Mouse (Mus musculus): ENCODE data around the gene Mkrn3. TPM values are rescaled to one million over a fixed set of nuclear protein-coding genes. Genes with fewer than 3 reads are reported as not detected.

Gene Mkrn3
- polyA plus RNA-seq, 1 experiment from 2014 or later, result 2.7 TPM

DNA sequence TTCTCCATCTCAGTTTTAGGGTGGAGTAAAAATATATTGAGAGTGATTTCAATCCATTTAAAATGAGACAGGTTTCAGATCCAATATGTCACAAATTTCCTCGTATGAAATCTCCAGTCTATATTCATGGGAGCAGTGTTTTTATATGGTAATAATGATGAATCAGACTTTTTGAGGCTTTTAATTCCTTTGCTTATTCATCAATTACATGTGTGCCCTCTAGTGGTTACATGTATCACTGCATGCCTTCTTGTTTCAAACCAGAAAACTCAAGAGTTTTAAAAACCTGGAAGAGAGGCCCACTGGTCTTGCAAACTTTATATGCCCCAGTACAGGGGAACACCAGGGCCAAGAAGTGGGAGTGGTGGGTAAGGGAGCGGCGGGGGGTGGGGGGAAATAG is 13.3 kb upstream of the Mkrn3 start:
- Histone ChIP-seq H3K4me3 (ENCODE audit: low read length) (no peak overlapping the region), H3K27me3 (ENCODE audit: control insufficient read depth, insufficient read depth, low read length) (no peaks in the 10 kb centered on the region), H3K36me3 (ENCODE audit: control insufficient read depth, insufficient read depth) (no peaks in the 10 kb centered on the region), H3K4me2 (ENCODE audit: low read depth, low read length) (no peak overlapping the region), H3K4me1 (ENCODE audit: control insufficient read depth, insufficient read depth, low read length) (no peaks in the 10 kb centered on the region), H3K9ac (ENCODE audit: low read length) (no peak overlapping the region), H3K27ac (ENCODE audit: low read length) (no peak overlapping the region), H3K9me3 (replicated peaks; ENCODE audit: control insufficient read depth, low read length) (no peaks in the 10 kb centered on the region)
- 21% methylated on average over 3 of the region's 3 CpGs for WGBS
- no peak for ATAC-seq (replicated peaks; ENCODE audit: extremely low read depth, insufficient read depth, low FRiP score)

DNA sequence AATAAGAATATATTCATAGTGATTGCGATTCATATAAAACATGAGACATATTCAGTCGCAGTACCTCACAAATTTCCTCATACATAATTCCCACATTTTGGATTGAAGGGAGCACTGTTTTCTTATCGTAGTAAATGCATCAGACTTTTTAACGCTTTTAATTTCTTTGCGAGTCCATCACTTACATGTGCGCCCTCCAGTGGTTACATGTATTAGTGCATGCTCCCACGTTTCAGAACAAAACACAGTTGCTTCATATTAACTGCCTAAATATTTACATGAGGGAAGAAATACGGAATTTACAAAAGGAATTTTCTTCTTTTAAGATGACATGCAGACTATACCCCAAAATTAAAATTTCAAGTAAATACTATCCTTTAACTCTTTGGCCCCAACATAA is 8.4 kb upstream of the Mkrn3 start:
- no peaks in the 10 kb centered on the region for H3K27me3 ChIP-seq (ENCODE audit: control insufficient read depth, insufficient read depth, low read length)

DNA sequence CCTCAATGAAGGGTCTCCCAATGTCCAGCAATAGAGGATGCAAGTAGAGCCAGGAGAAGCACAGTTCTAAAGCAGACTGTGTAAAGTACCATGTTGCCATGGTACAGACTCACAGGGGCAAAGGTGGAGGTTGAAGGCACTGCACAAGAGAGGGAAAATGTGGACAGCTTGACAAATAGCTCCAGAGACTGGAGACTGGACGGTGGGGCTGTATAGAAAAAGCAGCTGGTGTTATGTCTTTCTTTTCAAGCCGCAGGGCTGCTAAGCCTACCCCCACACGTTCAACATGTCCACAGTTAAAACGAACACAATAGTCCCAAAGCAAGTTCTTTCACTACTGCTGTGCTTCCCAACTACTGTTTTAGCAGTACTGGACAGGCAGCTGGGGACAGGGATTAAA is 3.3 kb upstream of the Mkrn3 start:
- Histone ChIP-seq H3K4me2 (ENCODE audit: low read depth, low read length) (no peak overlapping the region), H3K9me3 (replicated peaks; ENCODE audit: control insufficient read depth, low read length) (peaks cover 4% of the 10 kb centered on the region), H3K4me3 (ENCODE audit: low read length) (no peak overlapping the region), H3K27me3 (ENCODE audit: control insufficient read depth, insufficient read depth, low read length) (no peaks in the 10 kb centered on the region), H3K27ac (ENCODE audit: low read length) (no peak overlapping the region), H3K9ac (ENCODE audit: low read length) (no peak overlapping the region), H3K4me1 (ENCODE audit: control insufficient read depth, insufficient read depth, low read length) (no peaks in the 10 kb centered on the region), H3K36me3 (ENCODE audit: control insufficient read depth, insufficient read depth) (no peaks in the 10 kb centered on the region)
- ATAC-seq (replicated peaks; ENCODE audit: extremely low read depth, insufficient read depth, low FRiP score), result no peak
- 42% methylated on average over 4 of the region's 4 CpGs for WGBS

More for the DNA sequence above, 8.4 kb upstream of the Mkrn3 start:
- no peaks in the 10 kb centered on the region for H3K9me3 ChIP-seq (replicated peaks; ENCODE audit: control insufficient read depth, low read length)
- H3K4me1 ChIP-seq (ENCODE audit: control insufficient read depth, insufficient read depth, low read length), result no peaks in the 10 kb centered on the region
- 18% methylated on average over 8 of the region's 8 CpGs for WGBS
- no peak overlapping the region for H3K9ac ChIP-seq (ENCODE audit: low read length)
- no peak overlapping the region for H3K4me2 ChIP-seq (ENCODE audit: low read depth, low read length)
- no peak overlapping the region for H3K27ac ChIP-seq (ENCODE audit: low read length)
- H3K4me3 ChIP-seq (ENCODE audit: low read length), result no peak overlapping the region
- no peaks in the 10 kb centered on the region for H3K36me3 ChIP-seq (ENCODE audit: control insufficient read depth, insufficient read depth)
- no peak for ATAC-seq (replicated peaks; ENCODE audit: extremely low read depth, insufficient read depth, low FRiP score)

DNA sequence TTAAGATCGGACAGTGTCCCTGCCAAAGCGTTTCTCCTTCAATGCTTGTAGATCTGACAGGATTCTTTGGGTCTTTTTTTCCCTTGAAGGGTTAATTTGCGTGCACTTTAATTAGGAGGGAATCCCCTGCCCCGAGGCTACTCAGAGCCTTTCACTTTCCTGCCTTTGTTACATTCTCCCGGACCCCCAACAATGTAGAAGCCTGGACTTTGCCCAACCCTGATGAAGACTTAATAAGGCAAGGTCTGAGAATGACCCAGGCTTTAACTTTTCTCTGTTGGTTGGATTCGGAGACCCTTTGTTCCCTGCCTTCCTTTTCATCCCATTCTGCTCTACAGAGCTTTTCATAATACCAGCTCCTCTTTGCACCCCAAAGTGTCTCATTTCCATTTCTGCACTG is 627 bp upstream of the Mkrn3 start:
- no peak overlapping the region for H3K9ac ChIP-seq (ENCODE audit: low read length)
- H3K36me3 ChIP-seq (ENCODE audit: control insufficient read depth, insufficient read depth), result no peaks in the 10 kb centered on the region
- 65% methylated on average over 6 of the region's 6 CpGs for WGBS
- H3K4me3 ChIP-seq (ENCODE audit: low read length), result no peak overlapping the region
- no peak overlapping the region for H3K4me2 ChIP-seq (ENCODE audit: low read depth, low read length)
- ATAC-seq (replicated peaks; ENCODE audit: extremely low read depth, insufficient read depth, low FRiP score), result no peak
- no peaks in the 10 kb centered on the region for H3K27me3 ChIP-seq (ENCODE audit: control insufficient read depth, insufficient read depth, low read length)
- peaks cover 4% of the 10 kb centered on the region for H3K9me3 ChIP-seq (replicated peaks; ENCODE audit: control insufficient read depth, low read length)
- no peaks in the 10 kb centered on the region for H3K4me1 ChIP-seq (ENCODE audit: control insufficient read depth, insufficient read depth, low read length)
- H3K27ac ChIP-seq (ENCODE audit: low read length), result no peak overlapping the region

DNA sequence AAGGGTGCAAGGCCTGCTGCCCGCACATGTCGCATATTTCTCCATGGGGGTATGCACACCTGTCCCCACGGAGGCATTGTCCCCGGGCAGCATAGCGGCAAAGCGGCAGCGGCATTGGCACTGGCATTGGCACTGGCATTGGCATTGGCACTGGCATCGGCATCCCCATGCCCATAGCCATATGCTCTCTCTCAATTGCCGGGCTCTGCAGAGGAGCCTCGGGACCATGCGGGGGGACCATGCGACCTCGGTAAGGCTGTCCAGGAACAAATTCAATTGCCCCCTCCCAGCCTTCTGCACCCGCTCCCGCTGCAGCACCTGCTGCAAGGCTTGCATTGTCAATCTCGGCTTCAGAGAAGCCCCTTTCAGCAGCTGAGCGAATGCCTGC is 840 bp downstream of the Mkrn3 start:
- Histone ChIP-seq H3K4me3 (ENCODE audit: low read length) (peak overlapping the region; percentile 78), H3K4me2 (ENCODE audit: low read depth, low read length) (peak overlapping the region; percentile 75), H3K9me3 (replicated peaks; ENCODE audit: control insufficient read depth, low read length) (peaks cover 4% of the 10 kb centered on the region), H3K27ac (ENCODE audit: low read length) (no peak overlapping the region), H3K4me1 (ENCODE audit: control insufficient read depth, insufficient read depth, low read length) (no peaks in the 10 kb centered on the region), H3K36me3 (ENCODE audit: control insufficient read depth, insufficient read depth) (no peaks in the 10 kb centered on the region), H3K9ac (ENCODE audit: low read length) (peak overlapping the region; percentile 77), H3K27me3 (ENCODE audit: control insufficient read depth, insufficient read depth, low read length) (no peaks in the 10 kb centered on the region)
- ATAC-seq (replicated peaks; ENCODE audit: extremely low read depth, insufficient read depth, low FRiP score), result no peak
- WGBS, result 64% methylated on average over 17 of the region's 17 CpGs

DNA sequence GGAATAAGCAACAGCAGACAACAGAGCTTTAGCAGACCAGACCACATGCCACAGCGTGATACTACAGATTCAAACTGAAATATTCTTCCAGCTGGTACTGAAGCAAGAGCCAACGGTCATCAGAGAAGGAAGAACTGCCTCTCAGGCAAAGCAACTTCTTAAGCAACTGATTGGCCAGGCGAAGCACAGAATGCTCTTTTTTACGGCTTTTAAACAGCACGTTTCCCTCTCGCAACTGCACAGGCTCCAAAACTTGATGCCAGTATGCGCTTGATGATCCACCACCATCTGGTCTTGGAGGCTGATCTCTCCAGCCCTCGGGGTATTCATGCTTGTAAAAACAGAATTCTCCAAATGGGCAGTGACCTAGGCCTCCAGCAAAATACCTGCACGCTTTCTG is 1.6 kb downstream of the Mkrn3 start:
- H3K4me3 ChIP-seq (ENCODE audit: low read length), result no peak overlapping the region
- no peaks in the 10 kb centered on the region for H3K4me1 ChIP-seq (ENCODE audit: control insufficient read depth, insufficient read depth, low read length)
- H3K27ac ChIP-seq (ENCODE audit: low read length), result no peak overlapping the region
- H3K9me3 ChIP-seq (replicated peaks; ENCODE audit: control insufficient read depth, low read length), result peaks cover 4% of the 10 kb centered on the region
- no peak overlapping the region for H3K4me2 ChIP-seq (ENCODE audit: low read depth, low read length)
- ATAC-seq (replicated peaks; ENCODE audit: extremely low read depth, insufficient read depth, low FRiP score), result no peak
- 83% methylated on average over 9 of the region's 9 CpGs for WGBS
- no peaks in the 10 kb centered on the region for H3K27me3 ChIP-seq (ENCODE audit: control insufficient read depth, insufficient read depth, low read length)
- no peaks in the 10 kb centered on the region for H3K36me3 ChIP-seq (ENCODE audit: control insufficient read depth, insufficient read depth)
- no peak overlapping the region for H3K9ac ChIP-seq (ENCODE audit: low read length)

DNA sequence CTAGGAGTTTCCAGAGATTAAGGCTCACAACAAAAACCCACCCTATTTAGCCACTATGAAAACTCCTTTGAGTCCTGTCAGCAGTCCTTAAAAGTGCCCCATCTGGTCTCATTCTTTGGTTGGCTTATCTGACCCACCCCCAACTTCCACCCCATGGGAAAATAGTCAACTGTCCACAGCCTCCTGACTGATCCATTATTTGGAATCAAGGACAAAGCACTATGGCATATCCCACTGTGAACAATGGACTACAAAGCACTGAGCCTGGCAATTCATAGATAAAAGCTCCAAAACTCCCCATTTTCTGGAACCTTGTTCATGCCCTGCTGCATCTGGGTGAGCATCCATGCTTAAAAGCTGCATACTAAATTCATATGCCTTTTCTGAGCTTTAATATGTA is 3.8 kb downstream of the Mkrn3 start:
- Histone ChIP-seq H3K9me3 (replicated peaks; ENCODE audit: control insufficient read depth, low read length) (peaks cover 4% of the 10 kb centered on the region), H3K9ac (ENCODE audit: low read length) (no peak overlapping the region), H3K4me2 (ENCODE audit: low read depth, low read length) (no peak overlapping the region), H3K4me3 (ENCODE audit: low read length) (no peak overlapping the region), H3K27me3 (ENCODE audit: control insufficient read depth, insufficient read depth, low read length) (no peaks in the 10 kb centered on the region), H3K27ac (ENCODE audit: low read length) (no peak overlapping the region), H3K4me1 (ENCODE audit: control insufficient read depth, insufficient read depth, low read length) (no peaks in the 10 kb centered on the region), H3K36me3 (ENCODE audit: control insufficient read depth, insufficient read depth) (no peaks in the 10 kb centered on the region)
- no peak for ATAC-seq (replicated peaks; ENCODE audit: extremely low read depth, insufficient read depth, low FRiP score)

DNA sequence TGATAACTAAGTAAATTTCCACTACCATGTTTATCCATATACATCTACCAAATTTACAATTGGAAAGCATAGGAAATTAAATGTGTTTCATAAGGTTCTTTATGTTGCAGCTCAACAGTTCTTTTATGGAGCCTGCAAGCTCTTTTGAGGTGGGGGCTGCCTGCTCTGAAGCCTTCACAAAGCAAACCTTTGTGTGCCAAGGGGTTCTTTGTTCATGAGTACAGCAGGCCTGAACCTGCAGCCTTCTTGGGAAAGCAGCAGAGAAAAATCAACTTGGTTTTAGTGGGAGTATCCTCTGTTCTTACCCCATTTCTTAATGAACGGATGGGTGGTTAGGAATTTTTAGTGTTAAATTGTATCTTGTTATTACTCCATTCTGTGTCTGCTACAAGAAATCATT is 4.7 kb downstream of the Mkrn3 start:
- WGBS, result 62% methylated on average over 1 of the region's 1 CpGs
- no peak overlapping the region for H3K4me2 ChIP-seq (ENCODE audit: low read depth, low read length)
- ATAC-seq (replicated peaks; ENCODE audit: extremely low read depth, insufficient read depth, low FRiP score), result no peak
- no peaks in the 10 kb centered on the region for H3K27me3 ChIP-seq (ENCODE audit: control insufficient read depth, insufficient read depth, low read length)
- H3K9me3 ChIP-seq (replicated peaks; ENCODE audit: control insufficient read depth, low read length), result no peaks in the 10 kb centered on the region; the same call in 1 of the 2 replicates
- no peaks in the 10 kb centered on the region for H3K4me1 ChIP-seq (ENCODE audit: control insufficient read depth, insufficient read depth, low read length)
- no peak overlapping the region for H3K9ac ChIP-seq (ENCODE audit: low read length)
- H3K4me3 ChIP-seq (ENCODE audit: low read length), result no peak overlapping the region
- no peak overlapping the region for H3K27ac ChIP-seq (ENCODE audit: low read length)
- H3K36me3 ChIP-seq (ENCODE audit: control insufficient read depth, insufficient read depth), result no peaks in the 10 kb centered on the region

DNA sequence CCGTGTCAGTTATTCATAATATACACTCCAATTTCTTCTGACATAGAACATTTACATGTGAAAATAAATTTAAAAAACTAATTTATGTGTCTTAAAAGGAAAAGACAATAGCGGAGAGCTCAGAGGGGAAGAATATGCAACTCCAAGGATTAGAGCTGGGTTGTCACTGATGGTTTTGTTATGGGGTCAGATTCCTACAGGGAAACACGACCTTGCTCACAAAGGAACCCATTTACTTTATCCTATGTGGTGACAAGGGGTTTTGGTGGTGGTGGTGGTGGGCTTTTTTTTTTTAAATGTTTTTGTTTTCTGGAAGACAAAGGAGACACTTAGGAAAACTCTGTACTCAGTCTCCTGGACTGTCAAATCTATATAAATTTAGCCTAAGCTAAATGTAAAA is 12.1 kb downstream of the Mkrn3 start:
- no peak overlapping the region for H3K4me2 ChIP-seq (ENCODE audit: low read depth, low read length)
- no peak for ATAC-seq (replicated peaks; ENCODE audit: extremely low read depth, insufficient read depth, low FRiP score)
- peaks cover 2% of the 10 kb centered on the region; the same call in 1 of the 2 replicates for H3K27me3 ChIP-seq (ENCODE audit: control insufficient read depth, insufficient read depth, low read length)
- H3K9ac ChIP-seq (ENCODE audit: low read length), result no peak overlapping the region
- no peaks in the 10 kb centered on the region for H3K36me3 ChIP-seq (ENCODE audit: control insufficient read depth, insufficient read depth)
- H3K9me3 ChIP-seq (replicated peaks; ENCODE audit: control insufficient read depth, low read length), result 0 out of 2 replicates have a peak, but pooled peaks cover 3% of the 10 kb centered on the region
- no peak overlapping the region for H3K27ac ChIP-seq (ENCODE audit: low read length)
- H3K4me3 ChIP-seq (ENCODE audit: low read length), result no peak overlapping the region
- WGBS, result 47% methylated on average over 3 of the region's 3 CpGs
- H3K4me1 ChIP-seq (ENCODE audit: control insufficient read depth, insufficient read depth, low read length), result no peaks in the 10 kb centered on the region

DNA sequence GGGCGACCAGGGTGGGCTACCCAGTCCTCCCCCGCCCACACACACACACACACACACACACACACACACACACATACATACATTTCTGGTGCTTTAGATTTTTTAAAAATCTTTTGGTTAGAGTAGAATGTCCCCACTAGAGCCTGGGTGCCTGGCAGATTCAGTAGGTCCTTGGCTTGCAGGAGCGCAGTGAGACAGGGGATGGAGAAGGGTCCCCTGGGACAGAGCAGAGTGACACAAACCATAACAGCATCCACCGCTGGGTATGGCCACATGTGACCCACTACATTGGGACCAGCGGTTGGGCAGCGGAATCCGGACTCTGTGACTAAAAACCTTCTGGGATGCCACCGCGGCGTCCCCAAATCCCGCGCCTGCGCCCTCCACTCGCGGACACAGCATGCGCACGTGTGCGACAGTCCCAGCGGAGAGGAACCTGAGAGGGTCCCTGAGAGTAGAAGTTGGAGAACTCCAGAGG is 13.3 kb downstream of the Mkrn3 start:
- peaks cover 2% of the 10 kb centered on the region; the same call in 1 of the 2 replicates for H3K27me3 ChIP-seq (ENCODE audit: control insufficient read depth, insufficient read depth, low read length)
- 0 out of 2 replicates have a peak, but pooled peaks cover 3% of the 10 kb centered on the region for H3K9me3 ChIP-seq (replicated peaks; ENCODE audit: control insufficient read depth, low read length)
- no peaks in the 10 kb centered on the region for H3K36me3 ChIP-seq (ENCODE audit: control insufficient read depth, insufficient read depth)
- no peak overlapping the region for H3K9ac ChIP-seq (ENCODE audit: low read length)
- 39% methylated on average over 19 of the region's 19 CpGs for WGBS
- no peak for ATAC-seq (replicated peaks; ENCODE audit: extremely low read depth, insufficient read depth, low FRiP score)
- H3K27ac ChIP-seq (ENCODE audit: low read length), result no peak overlapping the region
- no peak overlapping the region for H3K4me2 ChIP-seq (ENCODE audit: low read depth, low read length)
- no peaks in the 10 kb centered on the region for H3K4me1 ChIP-seq (ENCODE audit: control insufficient read depth, insufficient read depth, low read length)
- no peak overlapping the region for H3K4me3 ChIP-seq (ENCODE audit: low read length)

All from heart, embryonic 16.5 days (tissue).